Mouse (Mus musculus) cerebellum, adult 2 months (tissue): Measurements from ENCODE around the gene Azin2.

Experiments
- CTCF ChIP-seq: fragments of 200-500 bp; IDR thresholded peaks from 2 replicates; pipeline ENCODE4 v1.5.1; 2011; ENCODE audit warnings: low read depth, mild to moderate bottlenecking, control low read depth, low read length, moderate library complexity, borderline replicate concordance; ENCODE audit not compliant: insufficient read depth
- POLR2A ChIP-seq: fragments of 200-500 bp; IDR thresholded peaks from 2 replicates; pipeline ENCODE4 v1.6.1; 2011; ENCODE audit warnings: low read length, control low read depth, borderline replicate concordance; ENCODE audit not compliant: insufficient read depth

DNA sequence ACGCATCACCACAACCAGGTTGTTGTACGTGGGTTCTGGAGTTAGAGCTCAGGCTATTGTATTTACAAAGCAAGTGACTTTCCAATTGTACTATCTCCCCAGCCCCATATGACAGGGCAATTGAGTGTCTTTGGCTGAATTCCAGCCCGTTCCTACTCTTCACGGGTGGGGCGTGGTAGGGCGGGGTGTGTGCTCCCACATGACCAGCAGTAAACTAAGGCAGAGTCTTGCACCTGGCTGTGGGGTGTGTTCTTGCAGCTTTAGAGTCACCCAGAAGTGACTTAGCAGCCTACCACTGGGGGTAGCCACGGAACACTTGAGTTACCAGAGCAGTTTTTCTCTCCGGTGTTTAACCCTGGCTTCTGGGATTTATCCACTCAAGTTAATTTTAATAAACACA is 35.0 kb upstream of the Azin2 start:
- TF ChIP-seq POLR2A (no peak), CTCF (no peak)
